Mouse (Mus musculus) B cell, adult (primary cell): ENCODE measurements around the gene Mpc2. TPM values are rescaled to one million over a fixed set of nuclear protein-coding genes. Genes with fewer than 3 reads are reported as not detected.

Source experiments
- total RNA-seq: library from RNA; stranded (reverse); gene quantifications from 4 replicates; pipeline ENCODE4 v1.2.4, GENCODE M21; 2023; ENCODE audit not compliant: inconsistent age

The Mpc2 gene
- total RNA-seq: 29.0 to 31.9 TPM (median 30.6 TPM) in 4 replicates

DNA sequence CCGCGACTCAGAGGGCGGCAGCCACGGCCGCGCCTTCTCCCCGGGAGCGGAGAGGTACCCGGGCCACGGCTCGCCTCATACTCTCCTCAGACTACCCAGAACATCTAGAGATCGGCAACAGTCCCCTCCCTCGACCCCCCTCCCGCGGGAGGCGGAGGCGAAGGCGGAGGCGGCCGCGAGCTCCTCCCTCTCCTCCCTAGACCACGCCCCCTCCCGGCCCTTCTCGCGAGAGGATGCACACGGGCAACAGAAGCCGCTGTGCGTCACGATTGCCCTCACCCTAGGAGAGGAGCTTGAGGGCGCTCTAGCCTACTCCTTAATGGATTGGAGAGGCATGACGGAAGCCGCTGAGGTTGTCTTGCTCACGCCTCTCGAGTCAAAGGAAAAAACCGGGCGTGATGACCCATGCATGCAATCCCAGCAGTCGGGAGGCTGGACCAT lies at the start of gene Mpc2, which contains the start of gene Dcaf6:
TSS of gene Mpc2 (plus strand) at position 278 of the 441 bp plus-strand sequence.
TSS of gene Dcaf6 (minus strand) at position 116 of the 441 bp plus-strand sequence.

DNA sequence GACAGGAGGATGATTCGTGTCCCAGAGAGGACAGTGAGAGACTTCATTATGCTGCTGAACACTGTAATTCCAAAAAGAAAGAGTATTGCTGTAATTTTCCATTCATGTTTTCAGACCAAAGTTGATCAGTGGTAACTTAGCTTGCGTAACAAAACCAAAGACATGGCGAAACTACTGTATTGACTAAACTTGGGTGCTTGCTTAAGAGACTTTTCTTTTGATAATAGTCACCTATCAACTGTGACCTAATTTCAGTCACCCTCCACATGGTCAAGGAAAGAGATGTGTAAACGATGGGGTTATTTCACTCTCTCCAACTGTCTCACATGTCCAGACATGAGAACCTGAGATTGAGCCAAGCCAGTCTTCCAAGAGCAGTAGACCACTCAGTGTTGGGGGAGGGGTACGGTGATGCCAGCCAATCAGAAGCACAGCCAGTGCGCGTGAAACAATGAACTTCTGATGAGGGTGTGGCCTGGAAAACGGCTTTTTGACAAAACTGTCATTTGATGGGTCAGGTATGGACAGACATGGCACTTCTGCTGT lies 24.3 kb downstream of the Mpc2 start, which contains the start of gene Adcy10:
TSS of gene Adcy10 (plus strand) at position 496 of the 546 bp plus-strand sequence.

Other genes with a start within 250 kb of the Mpc2 start
- 38.7 to 46.9 TPM (median 45.0 TPM) in 4 replicates for gene Tiprl, start 223.6 kb upstream of the Mpc2 start, total RNA-seq
- gene Gpr161, start 164.8 kb upstream of the Mpc2 start, total RNA-seq: 0.09 TPM in 1 of 4 replicates, not detected in the others
- gene Dcaf6, start 162 bp upstream of the Mpc2 start, total RNA-seq: 20.1 to 28.5 TPM (median 26.8 TPM) in 4 replicates
- 0.57 to 0.74 TPM (median 0.72 TPM) in 3 of 4 replicates, not detected in the other for gene Adcy10, start 24.5 kb downstream of the Mpc2 start, total RNA-seq
- gene Mpzl1, start 173.9 kb downstream of the Mpc2 start, total RNA-seq: 1.2 to 1.8 TPM (median 1.3 TPM) in 4 replicates
- gene Rcsd1, start 249.1 kb downstream of the Mpc2 start, total RNA-seq: 275 to 296 TPM (median 286 TPM) in 4 replicates